In genomic region chr5:137584976-137585375, GRCm38 (mm10) we compare ENCODE assay signal across 8 mouse cellular contexts. TPM values are rescaled to one million over a fixed set of nuclear protein-coding genes. Genes with fewer than 3 reads are reported as not detected.
DNase-seq lines count a peak whose midpoint lies in the region; ATAC-seq lines count a peak whose summit lies in the region.

No protein-coding gene starts in this region.

- H3K4me1 ChIP-seq in liver, embryonic 13.5 days (replicated peaks), result peaks cover 17% of the 10 kb centered on the region
- peaks cover 13% of the 10 kb centered on the region for H3K4me1 ChIP-seq in forebrain, embryonic 15.5 days

- H3K36me3 ChIP-seq in liver, embryonic 13.5 days, result peaks cover 43% of the 10 kb centered on the region
- no peaks in the 10 kb centered on the region for H3K36me3 ChIP-seq in forebrain, embryonic 15.5 days

- intact Hi-C loops in heart, postnatal 25 days (cut with DNase I), result loop anchor here (2.0 to 5.0 kb wide), 2 partner anchors 68 to 172 kb away; no protein-coding TSS in a partner anchor

- WGBS in liver, embryonic 13.5 days (ENCODE audit: insufficient replicate concordance), result 23% methylated on average over 8 of the region's 8 CpGs
- WGBS in forebrain, embryonic 15.5 days, result 34% methylated on average over 8 of the region's 8 CpGs

- no peak overlapping the region for H3K4me3 ChIP-seq in liver, embryonic 13.5 days (replicated peaks)
- H3K4me3 ChIP-seq in forebrain, embryonic 15.5 days, result no peak overlapping the region

- H3K27me3 ChIP-seq in liver, embryonic 13.5 days, result 0 out of 2 replicates have a peak, but pooled peaks cover 9% of the 10 kb centered on the region
- no peaks in the 10 kb centered on the region for H3K27me3 ChIP-seq in forebrain, embryonic 15.5 days

- no peak overlapping the region for H3K9ac ChIP-seq in liver, embryonic 13.5 days
- no peak overlapping the region for H3K9ac ChIP-seq in forebrain, embryonic 15.5 days (replicated peaks)

- DNase-seq in left cerebral cortex, adult 18-20 months (ENCODE audit: low spot score in 2 of 2), result peak; percentile 71 to 75
- DNase-seq in left cerebral cortex, adult 11 months (ENCODE audit: low spot score), result no peak
- peak; percentile 71 for DNase-seq in MN1 (ENCODE audit: low spot score)
- peak; percentile 82 for DNase-seq in cerebellum, adult 9-10 months
- DNase-seq in heart, postnatal 25 days (ENCODE audit: low spot score), result peak; percentile 31
- DNase-seq in liver, embryonic 13.5 days, result peak; percentile 36
- DNase-seq in right cerebral cortex, postnatal 14 days, result peak; percentile 76

- ATAC-seq in liver, embryonic 13.5 days (ENCODE audit: low read depth), result no peak
- ATAC-seq in forebrain, embryonic 15.5 days (replicated peaks), result no peak

- no peak overlapping the region for H3K27ac ChIP-seq in liver, embryonic 13.5 days
- no peak overlapping the region for H3K27ac ChIP-seq in forebrain, embryonic 15.5 days (replicated peaks)

- H3K4me2 ChIP-seq in liver, embryonic 13.5 days, result no peak overlapping the region
- no peak overlapping the region for H3K4me2 ChIP-seq in forebrain, embryonic 15.5 days (replicated peaks)

- H3K9me3 ChIP-seq in liver, embryonic 13.5 days (replicated peaks), result peaks cover 7% of the 10 kb centered on the region
- no peaks in the 10 kb centered on the region for H3K9me3 ChIP-seq in forebrain, embryonic 15.5 days

RNA-seq across cellular contexts. Expression of gene Tfr2, which starts 15.3 kb away (rescaled TPM):
- total RNA-seq in left cerebral cortex, adult 18-20 months (2021), result 10 to 100 TPM; 12.8 to 13.2 TPM
- total RNA-seq in heart, postnatal 25 days (2021), result under 1 TPM in 1 of 2 experiments, not detected in 1; 0.08 TPM
- 41.5 and 45.7 TPM in 2 replicates for polyA plus RNA-seq in liver, embryonic 13.5 days (2015; fragmentation: Nextera tagmentation; extraction: Ambion mirVana)
- 2.2 and 3.2 TPM in 2 replicates for polyA plus RNA-seq in forebrain, embryonic 15.5 days (2015; fragmentation: Nextera tagmentation; extraction: Ambion mirVana)

RNA-seq across cellular contexts. Expression of gene Mospd3, which starts 15.9 kb away (rescaled TPM):
- 10 to 100 TPM; 23.0 to 24.6 TPM for total RNA-seq in left cerebral cortex, adult 18-20 months (2021)
- 10 to 100 TPM; 16.2 to 17.5 TPM for total RNA-seq in heart, postnatal 25 days (2021)
- 32.3 and 32.8 TPM in 2 replicates for polyA plus RNA-seq in liver, embryonic 13.5 days (2015; fragmentation: Nextera tagmentation; extraction: Ambion mirVana)
- polyA plus RNA-seq in forebrain, embryonic 15.5 days (2015; fragmentation: Nextera tagmentation; extraction: Ambion mirVana), result 46.3 and 47.3 TPM in 2 replicates

RNA-seq across cellular contexts. Expression of gene Pcolce, which starts 28.6 kb away (rescaled TPM):
- 10 to 100 TPM; 12.6 to 15.2 TPM for total RNA-seq in left cerebral cortex, adult 18-20 months (2021)
- total RNA-seq in heart, postnatal 25 days (2021), result 10 to 100 TPM; 66.9 to 71.3 TPM
- polyA plus RNA-seq in liver, embryonic 13.5 days (2015; fragmentation: Nextera tagmentation; extraction: Ambion mirVana), result 15.5 and 16.1 TPM in 2 replicates
- 9.3 and 9.7 TPM in 2 replicates for polyA plus RNA-seq in forebrain, embryonic 15.5 days (2015; fragmentation: Nextera tagmentation; extraction: Ambion mirVana)

RNA-seq across cellular contexts. Expression of gene Actl6b, which starts 31.7 kb away (rescaled TPM):
- total RNA-seq in left cerebral cortex, adult 18-20 months (2021), result 100 to 1,000 TPM; 112 to 115 TPM
- total RNA-seq in heart, postnatal 25 days (2021), result not detected
- polyA plus RNA-seq in liver, embryonic 13.5 days (2015; fragmentation: Nextera tagmentation; extraction: Ambion mirVana), result 0.14 and 0.16 TPM in 2 replicates
- polyA plus RNA-seq in forebrain, embryonic 15.5 days (2015; fragmentation: Nextera tagmentation; extraction: Ambion mirVana), result 250 and 259 TPM in 2 replicates

RNA-seq across cellular contexts. Expression of gene Fbxo24, which starts 43.8 kb away (rescaled TPM):
- total RNA-seq in left cerebral cortex, adult 18-20 months (2021), result under 1 TPM; 0.21 to 0.45 TPM
- under 1 TPM; 0.11 to 0.36 TPM for total RNA-seq in heart, postnatal 25 days (2021)
- polyA plus RNA-seq in liver, embryonic 13.5 days (2015; fragmentation: Nextera tagmentation; extraction: Ambion mirVana), result 0.08 TPM in 1 of 2 replicates, not detected in the other
- polyA plus RNA-seq in forebrain, embryonic 15.5 days (2015; fragmentation: Nextera tagmentation; extraction: Ambion mirVana), result 0.22 TPM in 1 of 2 replicates, not detected in the other

Comparison
In these comparisons a context has a peak if more than half of its experiments do, and no peak if none do; other contexts are left out.
1. RNA of gene Tfr2, which starts 15.3 kb away (total RNA-seq): 12.8 to 13.2 TPM in left cerebral cortex, adult 18-20 months; 0.08 TPM in heart, postnatal 25 days; every median in the first group is over 10 times any median in the second.
2. RNA of gene Pcolce, which starts 28.6 kb away (total RNA-seq): 66.9 to 71.3 TPM in heart, postnatal 25 days; 12.6 to 15.2 TPM in left cerebral cortex, adult 18-20 months; every median in the first group is over 4 times any median in the second.